Mouse (Mus musculus) layer of hippocampus, postnatal 14 days (tissue): ENCODE measurements around the gene Deaf1. TPM values are rescaled to one million over a fixed set of nuclear protein-coding genes. Genes with fewer than 3 reads are reported as not detected.

Experiments used
- DNase-seq, 2 experiments: peaks; one replicate each; pipeline ENCODE4 v3.0.0; 2021 to 2022; ENCODE audit warnings: low spot score in 2 of 2, mixed read lengths in 1 of 2
- total RNA-seq, 2 experiments: library from RNA; stranded (reverse); gene quantifications; 2 replicates each; pipeline ENCODE4 v1.2.3; 2021

Gene Deaf1
- total RNA-seq, 2 experiments from 2014 or later: 180 to 199 TPM

DNA sequence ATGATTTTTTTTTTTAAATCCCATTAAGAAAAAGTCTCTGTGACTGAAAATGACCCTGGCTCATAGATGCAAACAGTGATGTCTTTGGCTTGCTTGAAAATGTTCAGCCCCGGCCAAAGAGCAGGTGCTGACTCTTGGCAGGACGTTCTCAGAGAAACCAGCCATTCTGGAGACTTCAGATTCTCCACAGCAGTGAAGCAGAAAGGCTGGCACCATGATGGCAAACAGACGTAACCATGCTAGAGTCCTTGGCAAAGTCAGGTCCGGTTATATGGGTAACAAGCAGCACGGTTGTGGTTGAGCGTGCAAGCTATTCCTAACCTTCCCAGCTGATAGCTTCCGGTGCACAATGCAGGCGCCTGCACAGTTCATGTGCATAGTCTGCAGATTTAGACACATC, 28.3 kb downstream of the Deaf1 start:
- DNase-seq: peak in 1 of 2 experiments; percentile 61

DNA sequence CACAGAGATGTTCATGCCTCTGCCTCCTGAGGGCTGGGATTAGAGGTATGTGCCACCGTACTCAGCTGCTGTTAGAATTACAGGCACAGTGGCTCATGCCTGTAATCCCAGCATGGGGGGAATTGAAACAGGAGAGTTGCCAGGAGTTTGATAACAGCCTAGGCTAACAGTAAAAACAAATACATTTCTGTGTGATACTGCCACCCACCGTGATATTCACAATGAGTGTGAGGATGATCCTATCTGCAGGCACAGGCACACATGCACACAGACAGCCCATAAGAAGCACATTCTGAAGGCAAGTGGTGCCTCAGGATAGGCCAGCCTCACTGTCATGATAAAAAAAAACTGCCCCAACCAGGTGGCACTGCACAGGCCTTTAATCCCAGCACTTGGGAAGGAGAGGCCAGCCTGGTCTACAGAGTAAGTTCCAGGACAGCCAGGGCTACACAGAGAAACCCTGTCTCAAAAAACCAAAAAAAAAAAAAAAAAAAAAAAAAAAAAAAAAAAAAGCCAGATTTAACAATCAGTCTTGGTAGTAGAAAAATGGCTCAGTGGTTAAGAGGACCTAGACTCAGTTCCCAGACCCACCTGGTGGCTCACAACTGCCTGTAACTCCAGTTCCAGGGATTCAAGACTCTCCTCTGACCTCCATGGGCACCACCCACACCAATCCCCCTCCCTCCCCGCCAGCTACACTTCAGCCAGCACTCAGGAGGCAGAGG, 29.4 kb downstream of the Deaf1 start:
- DNase-seq: no peak

DNA sequence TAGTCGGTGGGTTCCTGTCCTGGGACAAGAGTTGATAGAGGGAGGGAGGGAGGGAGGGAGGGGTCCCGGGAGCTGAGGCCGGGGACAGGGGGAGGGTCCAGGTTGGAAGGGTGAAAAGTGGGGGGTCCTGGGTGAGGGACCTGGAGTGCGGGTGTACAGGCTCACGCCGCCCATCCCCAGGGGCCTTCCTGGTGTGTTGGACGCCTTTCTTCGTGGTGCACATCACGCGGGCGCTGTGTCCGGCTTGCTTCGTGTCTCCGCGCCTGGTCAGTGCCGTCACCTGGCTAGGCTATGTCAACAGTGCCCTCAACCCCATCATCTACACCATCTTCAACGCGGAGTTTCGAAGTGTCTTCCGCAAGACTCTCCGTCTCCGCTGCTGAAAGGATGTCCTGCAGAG, 33.0 kb downstream of the Deaf1 start:
- DNase-seq: no peak

DNA sequence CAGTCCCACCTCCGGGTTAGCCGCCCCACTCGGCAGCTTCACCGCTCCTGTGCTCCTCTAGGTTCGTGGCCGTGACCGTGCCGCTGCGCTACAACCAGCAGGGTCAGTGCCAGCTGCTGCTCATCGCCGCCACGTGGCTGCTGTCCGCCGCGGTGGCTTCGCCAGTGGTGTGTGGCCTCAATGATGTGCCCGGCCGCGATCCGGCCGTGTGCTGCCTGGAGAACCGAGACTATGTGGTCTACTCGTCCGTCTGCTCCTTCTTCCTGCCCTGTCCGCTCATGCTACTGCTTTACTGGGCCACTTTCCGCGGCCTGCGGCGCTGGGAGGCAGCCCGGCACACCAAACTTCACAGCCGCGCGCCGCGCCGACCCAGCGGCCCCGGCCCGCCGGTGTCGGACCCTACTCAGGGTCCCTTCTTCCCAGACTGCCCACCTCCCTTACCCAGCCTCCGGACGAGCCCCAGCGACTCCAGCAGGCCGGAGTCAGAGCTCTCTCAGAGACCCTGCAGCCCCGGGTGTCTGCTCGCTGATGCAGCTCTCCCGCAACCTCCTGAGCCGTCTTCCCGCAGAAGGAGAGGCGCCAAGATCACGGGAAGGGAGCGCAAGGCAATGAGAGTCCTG, 33.5 kb downstream of the Deaf1 start:
- no peak for DNase-seq

DNA sequence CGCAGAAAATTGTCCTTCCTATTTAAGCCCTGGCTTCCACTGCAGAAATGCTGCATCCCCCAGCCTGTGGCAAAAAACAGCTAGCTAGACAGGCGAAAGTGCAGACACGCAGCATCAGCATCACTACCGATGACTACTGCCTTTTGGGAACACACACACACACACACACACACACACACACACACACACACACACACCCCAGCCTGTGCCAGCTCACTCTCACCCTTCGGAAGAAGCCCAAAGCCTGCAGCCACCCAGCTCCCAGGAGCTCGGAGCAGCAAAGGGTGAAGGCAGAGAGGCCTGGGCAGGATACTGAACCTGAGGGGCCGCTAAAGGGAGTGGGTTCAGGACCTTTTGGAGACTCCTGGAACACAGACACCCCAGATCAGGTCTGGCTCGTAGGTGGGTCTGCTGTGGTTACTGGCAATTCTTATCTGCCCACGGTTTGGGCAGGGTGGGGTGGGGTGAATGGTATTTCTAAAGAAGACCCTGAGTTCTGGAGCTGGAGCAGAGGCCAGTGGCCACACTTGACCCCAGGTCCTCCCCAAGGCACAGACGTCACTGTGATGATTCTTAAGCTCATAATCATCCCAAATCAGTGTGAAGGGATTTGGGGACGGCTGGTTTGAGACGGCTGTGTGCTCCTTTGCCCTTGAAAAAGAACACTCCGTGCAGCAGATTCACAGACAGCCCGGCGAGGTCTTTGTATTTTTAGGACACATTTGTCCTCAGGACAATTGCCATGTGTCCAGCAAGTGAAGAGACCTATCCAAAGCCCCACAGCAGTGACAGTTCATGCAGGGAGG, 34.7 kb downstream of the Deaf1 start:
- DNase-seq: no peak

DNA sequence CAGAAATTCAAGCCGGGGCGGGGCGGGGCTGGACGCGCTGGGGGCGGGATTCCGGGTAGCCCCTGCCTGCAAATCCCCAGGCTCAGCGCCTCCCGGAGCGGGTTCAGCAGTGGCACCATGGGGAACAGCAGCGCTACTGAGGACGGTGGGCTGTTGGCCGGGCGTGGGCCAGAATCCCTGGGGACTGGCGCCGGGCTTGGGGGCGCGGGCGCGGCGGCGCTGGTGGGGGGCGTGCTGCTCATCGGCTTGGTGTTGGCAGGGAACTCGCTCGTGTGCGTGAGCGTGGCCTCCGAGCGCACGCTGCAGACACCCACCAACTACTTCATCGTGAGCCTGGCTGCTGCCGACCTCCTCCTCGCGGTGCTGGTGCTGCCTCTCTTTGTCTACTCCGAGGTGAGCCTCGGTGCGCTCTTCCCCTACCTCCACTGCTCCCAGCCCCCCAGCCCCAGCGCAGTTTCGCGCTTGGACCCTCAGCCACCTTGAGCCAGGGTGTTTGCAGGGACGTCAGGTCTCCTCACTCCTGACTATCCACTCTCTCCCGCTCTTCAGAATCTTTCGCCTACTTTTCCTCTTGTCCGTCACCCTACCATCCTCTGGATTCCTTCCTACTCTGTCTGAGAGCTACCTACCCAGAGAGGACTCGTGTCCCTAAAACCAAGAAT, 35.4 kb downstream of the Deaf1 start, which contains the start of gene Drd4:
Gene Drd4 (plus strand): TSS at position 86 of the 662 bp plus-strand sequence.
- DNase-seq: no peak

DNA sequence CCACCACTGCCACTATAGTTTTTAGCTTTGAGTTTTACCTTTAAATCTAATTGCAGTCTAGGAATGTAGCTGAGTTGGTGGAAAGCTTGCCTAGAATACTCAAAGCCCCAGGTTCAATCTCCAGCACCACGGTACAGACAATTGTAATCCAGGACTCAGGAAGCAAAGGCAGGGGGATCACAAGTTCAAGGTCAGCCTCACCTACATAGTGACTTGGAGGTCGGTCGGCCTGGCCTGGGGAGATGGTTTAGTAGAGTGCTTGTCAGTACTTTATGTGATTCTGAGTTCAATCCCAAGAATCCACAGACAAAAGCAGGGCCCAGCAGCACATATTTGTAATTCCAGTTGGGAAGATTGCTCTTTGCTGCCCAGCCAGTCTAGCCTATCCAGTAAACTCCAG, 39.4 kb downstream of the Deaf1 start:
- no peak for DNase-seq

DNA sequence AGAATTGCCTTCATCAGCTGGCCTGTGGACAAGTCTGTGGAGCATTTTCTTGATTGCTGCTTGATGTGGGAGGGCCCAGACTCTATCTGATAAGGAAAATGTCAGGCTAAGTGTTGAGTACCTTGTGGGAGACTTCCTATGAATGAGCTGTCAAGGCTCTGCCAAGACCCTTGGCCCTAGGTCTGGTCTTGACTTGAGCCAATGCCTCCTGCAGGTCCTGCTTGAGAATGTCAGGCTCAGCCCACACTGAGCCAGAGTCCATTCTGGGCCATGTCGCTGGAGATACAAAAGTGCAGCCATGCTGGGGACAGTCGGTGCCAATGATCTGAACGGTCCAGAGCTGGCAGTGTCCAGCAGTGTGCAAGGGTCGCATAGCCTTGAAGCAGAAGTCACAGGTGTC, 44.7 kb downstream of the Deaf1 start:
- no peak for DNase-seq

DNA sequence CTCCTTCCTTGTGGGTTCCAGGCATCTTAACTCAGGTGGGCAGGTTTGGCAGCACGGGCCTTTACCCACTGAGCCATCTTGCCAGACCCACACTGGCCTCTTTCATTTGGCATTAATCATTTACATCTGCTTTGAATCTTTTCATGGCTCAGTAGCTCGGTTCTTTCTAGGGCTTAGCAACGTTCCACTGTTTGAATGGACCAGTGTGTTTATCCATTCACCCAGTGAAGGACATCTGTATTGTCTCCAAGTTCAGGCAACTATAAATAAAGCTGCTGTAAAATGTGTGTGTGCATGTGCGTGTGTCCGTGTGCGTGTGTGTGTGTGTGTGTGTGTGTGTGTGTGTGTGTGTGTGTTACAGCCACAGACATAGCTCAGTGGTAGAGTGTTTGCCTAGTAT, 46.0 kb downstream of the Deaf1 start:
- DNase-seq: no peak

DNA sequence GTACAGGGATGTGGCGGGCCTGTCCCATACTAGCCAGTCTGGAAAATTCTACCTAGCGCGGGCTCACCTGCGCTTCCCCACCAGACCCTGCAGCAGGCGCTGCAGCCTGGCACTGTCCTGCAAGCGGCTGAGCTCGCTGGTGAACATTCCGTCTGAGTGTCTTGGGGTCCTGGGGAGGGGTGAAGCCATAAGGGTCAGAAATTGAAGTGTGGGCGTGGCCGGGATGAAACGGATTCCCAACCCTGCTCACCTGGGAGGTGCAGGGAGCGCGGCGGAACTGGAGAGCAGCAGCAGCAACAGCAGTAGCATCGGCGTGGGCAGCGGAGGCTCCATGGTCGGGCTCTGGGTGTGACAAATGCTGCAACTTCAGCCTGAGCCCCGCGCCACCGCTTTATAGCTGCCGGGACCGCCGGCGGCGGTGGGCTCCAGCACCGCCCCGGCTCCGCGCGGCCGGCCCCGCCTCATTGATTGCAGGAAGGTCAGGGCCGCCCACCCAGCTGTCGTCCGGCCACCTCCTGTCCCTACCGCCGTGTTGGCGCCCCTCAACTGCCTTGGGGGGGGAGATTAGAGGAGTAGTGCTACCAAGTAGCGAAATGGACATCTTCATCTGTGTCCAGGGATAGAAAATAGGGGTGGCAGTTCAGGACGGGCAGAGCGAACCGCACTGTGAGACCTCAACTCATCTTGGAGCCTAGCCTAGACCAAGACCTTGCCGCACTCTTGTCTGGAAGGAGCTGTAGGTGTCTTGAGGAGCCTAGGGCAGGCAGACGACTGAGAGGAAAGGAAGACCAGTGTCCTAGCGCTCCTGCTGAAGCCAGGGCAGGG, 48.5 kb downstream of the Deaf1 start, which contains the start of gene Sct:
Gene Sct (minus strand): TSS at position 368 of the 825 bp plus-strand sequence.
- no peak for DNase-seq

DNA sequence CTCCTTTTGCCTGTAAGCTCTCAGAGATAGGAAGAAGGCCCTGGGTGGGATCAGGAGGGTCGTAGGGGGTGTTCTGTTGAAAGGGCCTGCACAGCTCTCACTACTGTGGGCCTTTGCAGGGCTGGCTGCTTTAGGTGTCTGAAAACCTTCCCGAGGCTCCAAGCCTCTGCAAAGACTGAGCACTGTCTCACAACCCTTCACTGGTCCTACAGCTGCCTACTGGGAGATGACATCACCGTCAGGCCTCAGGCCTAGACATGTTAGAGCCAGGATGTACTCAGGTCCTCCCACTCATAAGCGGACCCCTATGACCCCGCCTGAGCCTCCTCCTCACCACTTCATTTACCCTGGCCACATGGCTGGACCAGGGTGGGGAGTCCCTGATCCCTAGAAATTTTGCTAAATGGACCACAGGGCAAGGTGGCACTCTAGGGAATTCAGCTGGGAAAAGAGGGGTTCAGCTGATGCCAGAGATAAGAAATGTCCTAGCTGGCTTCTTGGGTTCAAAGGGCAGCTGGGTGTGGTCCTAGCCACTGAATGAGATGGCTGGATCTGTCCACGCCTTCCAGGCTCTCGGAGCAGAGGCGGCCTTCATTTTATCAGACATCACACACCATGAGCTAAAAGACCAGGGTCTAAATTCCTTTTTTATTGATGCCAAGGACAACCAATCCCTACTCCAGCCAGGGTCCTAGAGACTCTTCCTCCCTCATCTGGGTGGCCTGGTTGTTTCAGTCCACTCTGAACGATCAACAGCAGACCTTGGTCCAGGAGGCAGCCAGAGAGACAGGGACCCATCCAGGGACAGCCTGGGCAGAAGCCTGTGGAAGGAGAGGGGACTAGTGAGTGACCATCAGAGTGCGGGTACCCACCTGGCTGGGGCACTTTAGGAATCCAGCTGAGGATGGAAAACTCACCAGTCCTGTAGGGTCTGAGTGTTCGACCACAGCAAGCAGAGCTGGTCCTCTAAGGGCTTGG, 49.5 kb downstream of the Deaf1 start:
- no peak for DNase-seq

DNA sequence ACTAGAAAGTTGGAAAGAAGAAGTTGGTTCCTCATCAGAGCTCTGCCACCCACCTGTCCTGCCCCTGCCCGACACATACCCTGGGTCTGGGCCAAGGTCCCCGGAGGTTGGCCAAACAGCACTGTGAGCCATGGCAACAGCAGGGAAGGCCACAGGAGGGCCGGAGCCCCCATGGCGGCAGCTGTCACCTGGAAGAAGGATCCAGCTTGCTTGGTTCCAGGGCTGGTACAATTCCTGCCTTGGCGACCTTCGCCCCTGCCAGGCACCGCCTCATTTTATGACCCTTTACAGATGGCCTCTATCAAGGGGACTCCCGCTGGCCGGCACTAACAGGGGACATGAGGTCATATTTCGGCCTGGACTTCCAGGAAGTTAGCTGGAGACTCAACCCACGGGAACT, 50.9 kb downstream of the Deaf1 start, which contains the start of gene Cdhr5:
Gene Cdhr5 (minus strand): TSS at position 241 of the 400 bp plus-strand sequence.
- no peak for DNase-seq

DNA sequence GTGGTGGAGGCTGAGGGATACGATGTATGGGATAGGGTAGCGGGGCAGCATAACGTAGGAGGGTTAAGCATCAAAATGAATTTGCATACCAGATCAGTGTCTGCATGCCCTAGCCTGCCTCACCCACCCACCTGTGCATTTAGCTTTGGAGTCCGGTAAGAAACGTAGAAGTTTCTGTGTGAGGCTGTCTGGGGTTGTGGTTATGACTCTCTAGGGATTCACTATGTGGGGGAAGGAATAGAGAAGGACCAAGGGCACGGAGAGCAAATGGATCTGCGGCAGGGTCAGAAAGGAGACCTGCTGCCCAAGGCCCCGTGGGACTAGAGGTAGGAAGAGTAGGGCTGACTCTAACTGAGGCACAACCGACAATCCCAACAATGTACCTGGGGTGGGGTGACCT, 52.1 kb downstream of the Deaf1 start:
- DNase-seq: no peak

DNA sequence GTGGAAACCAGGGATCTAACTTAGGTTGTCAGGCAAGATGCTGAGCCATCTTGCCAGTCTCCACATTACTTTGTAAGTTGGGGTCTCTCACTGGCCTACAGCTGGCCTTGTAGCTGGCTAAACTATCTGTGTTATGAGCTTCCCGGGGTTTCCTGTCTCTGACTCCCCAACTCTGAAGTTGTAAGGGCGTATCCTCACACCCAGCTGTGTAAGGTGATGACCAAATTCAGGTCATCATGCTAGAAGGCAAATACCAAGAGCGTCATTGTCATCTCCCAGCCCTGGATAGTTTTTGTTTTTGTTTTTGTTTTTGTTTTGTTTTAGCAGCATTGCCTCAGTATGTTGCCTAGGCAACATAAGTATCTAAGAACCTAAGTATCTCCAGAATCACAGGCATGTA, 56.9 kb downstream of the Deaf1 start:
- DNase-seq: no peak

DNA sequence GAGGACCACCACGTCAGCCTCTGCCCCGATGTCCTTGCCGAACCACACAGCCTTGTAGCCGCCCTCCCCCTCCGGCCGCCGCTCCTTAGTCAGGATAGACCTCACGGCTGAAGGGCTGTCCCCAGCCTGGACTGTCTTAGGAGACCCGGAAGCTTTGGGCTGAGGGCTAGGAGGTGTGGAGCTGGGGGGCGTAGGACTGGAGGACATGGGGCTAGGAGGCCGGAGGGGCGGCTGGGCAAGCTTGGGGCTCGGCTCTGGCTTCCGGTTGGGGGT, 58.3 kb downstream of the Deaf1 start:
- DNase-seq: no peak

DNA sequence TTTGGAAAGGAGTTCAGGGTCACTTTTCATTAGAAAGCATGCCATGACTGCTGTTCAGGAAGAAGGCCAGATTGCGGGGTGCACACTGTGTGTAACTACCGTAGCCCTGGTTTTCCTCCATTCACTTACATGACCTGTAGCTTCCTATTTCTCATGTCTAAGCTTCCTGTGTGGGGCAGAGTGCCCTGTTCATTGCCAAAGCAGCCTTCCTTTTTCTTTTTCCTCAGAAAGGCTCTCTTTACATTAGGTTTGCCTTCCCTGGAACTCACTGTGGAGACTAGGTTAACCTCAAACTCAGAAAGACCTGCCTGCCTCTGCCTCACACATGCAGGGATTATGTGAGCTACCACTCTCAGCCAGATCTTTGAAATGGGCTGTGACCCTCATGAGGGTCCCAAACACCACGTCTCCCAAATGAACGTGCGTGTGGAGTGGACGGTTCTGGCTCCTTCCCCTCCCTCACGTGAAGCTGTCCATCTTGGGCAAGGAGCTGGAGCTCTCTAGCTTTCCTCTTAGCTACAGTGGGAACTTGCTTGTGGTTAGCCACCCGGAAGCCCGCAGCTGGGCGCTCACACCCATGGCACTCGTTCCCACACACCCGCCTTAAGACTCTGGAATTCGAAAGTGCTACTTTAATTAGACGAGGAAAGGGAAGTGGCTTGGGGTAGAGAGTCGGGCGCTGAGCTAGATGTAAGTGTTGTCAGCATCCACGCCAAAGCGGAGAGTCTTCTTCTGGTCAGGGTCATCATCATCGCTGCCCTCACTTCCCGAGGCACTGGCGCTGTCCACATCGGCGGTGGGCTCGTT, 58.8 kb downstream of the Deaf1 start:
- no peak for DNase-seq

DNA sequence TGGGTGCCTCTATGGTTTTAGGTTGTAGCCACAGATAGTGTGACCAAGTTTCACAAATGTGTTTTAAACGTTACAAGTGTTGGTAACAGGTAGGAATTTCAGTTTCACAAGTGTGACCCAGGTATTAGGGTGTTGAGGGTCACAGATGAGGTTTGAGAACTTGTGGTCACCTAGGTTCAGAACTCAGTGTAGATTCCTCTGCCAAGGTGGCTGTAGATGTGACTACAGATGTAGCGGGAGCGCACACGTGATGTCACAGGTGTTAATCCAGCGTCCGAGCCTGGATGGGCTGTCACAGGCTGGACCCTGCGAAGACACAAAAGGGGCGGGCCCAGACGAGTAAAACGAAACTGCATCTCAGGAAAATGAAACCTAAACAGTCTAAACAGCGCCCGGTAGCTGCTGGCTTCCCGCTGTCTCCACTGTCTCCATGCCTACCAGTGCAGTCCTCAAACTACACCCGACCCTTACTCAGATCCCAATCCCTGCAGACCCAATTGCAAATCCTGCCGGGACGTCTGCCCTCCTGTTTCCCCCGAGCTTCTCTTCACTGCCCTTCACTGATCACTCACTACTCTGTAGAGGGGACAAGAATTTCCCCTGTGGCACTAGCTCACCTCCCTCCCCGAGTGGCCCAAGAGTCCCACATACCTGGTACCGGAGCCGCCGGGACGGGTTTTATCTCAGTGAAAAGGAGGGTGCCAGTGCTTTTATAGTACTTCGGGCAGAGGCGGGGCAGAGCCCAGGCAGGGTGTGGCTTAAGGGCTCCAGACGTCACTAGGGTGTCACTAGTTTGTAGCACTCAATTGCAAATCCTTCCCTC, 61.5 kb downstream of the Deaf1 start, which contains the start of gene Irf7:
Gene Irf7 (minus strand): TSS at position 743 of the 823 bp plus-strand sequence.
- peak in 1 of 2 experiments; percentile 12 for DNase-seq

DNA sequence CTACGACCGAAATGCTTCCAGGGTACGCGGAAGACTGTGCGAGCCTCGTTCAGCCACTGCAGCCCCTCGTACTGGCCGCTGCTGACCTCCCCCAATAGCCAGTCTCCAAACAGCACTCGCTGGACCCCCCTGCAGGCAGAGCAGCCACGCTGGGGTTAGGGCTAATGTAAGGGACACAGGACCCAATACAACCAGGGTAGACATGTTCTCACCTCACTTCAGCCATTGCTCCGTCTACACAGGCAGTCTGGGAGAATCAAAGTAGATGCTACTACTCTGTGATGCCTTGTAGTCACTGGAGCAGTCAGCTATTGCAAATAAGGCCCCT, 62.1 kb downstream of the Deaf1 start:
- DNase-seq: no peak
